In genomic region chr8:107096366-107097036, GRCm38 (mm10) we compare ENCODE assay signal across 8 mouse cellular contexts. TPM values are rescaled to one million over a fixed set of nuclear protein-coding genes. Genes with fewer than 3 reads are reported as not detected.
DNase-seq lines count a peak whose midpoint lies in the region; ATAC-seq and TF ChIP-seq lines count a peak whose summit lies in the region.

Gene Terf2, minus strand, starts transcription at chr8:107096547.

- H3K27me3 ChIP-seq in lung, embryonic 14.5 days (ENCODE audit: insufficient read depth, low read length), result no peaks in the 10 kb centered on the region

- H3K27ac ChIP-seq in lung, embryonic 14.5 days (ENCODE audit: low read depth), result peak within 1 kb of the TSS; percentile 94

- peak within 1 kb of the TSS; percentile 81 for H3K4me3 ChIP-seq in lung, embryonic 14.5 days (ENCODE audit: low read depth, low read length)

- no peaks in the 10 kb centered on the region for H3K9me3 ChIP-seq in lung, embryonic 14.5 days (ENCODE audit: low read depth, low read length)

- 4% methylated on average over 37 of the region's 39 CpGs for WGBS in lung, embryonic 14.5 days

- TF ChIP-seq CTCF in lung, embryonic 14.5 days (IDR thresholded peaks at IDR 0.05; ENCODE audit: low read depth), result no peak

- H3K4me2 ChIP-seq in lung, embryonic 14.5 days, result peak within 1 kb of the TSS; percentile 75

- peak within 1 kb of the TSS; percentile 91 for H3K9ac ChIP-seq in lung, embryonic 14.5 days

- peak; percentile 98 for ATAC-seq in lung, embryonic 14.5 days (ENCODE audit: insufficient read depth)
- peak; percentile 95 for ATAC-seq in neutrophil, adult 5-6 weeks (ENCODE audit: extremely low read depth, insufficient number of reproducible peaks, low FRiP score, poor library complexity, severe bottlenecking)

- peak; percentile 96 for DNase-seq in MN1 (ENCODE audit: low spot score)
- DNase-seq in cerebellum, adult 8-10 months, result peak; percentile 97
- peak; percentile 94 for DNase-seq in forelimb bud, embryonic 11.5 days (ENCODE audit: low read depth, low spot score)
- DNase-seq in heart, postnatal 4 days, result peak; percentile 95
- DNase-seq in layer of hippocampus, adult 8-10 months (ENCODE audit: low spot score in 2 of 2), result peak; percentile 93 to 94
- DNase-seq in lung, embryonic 14.5 days, result peak; percentile 97
- DNase-seq in thymus, adult 18-20 months, result peak; percentile 89 to 90

- peaks cover 3% of the 10 kb centered on the region; the same call in 1 of the 2 replicates for H3K4me1 ChIP-seq in lung, embryonic 14.5 days (ENCODE audit: insufficient read depth)

- peaks cover 29% of the 10 kb centered on the region for H3K36me3 ChIP-seq in lung, embryonic 14.5 days (ENCODE audit: insufficient read depth)

RNA-seq across cellular contexts. Expression of gene Terf2, which starts in this region (rescaled TPM):
- total RNA-seq in heart, postnatal 4 days (2021), result 10 to 100 TPM; 20.2 to 25.1 TPM
- 10 to 100 TPM; 33.5 to 41.3 (median 35.6) TPM for total RNA-seq in layer of hippocampus, adult 8-10 months (2022)
- polyA plus RNA-seq in lung, embryonic 14.5 days (2014; fragmentation: Nextera tagmentation; extraction: Ambion mirVana), result 13.7 and 14.7 TPM in 2 replicates
- total RNA-seq in neutrophil, adult 5-6 weeks (2017), result 27.8 and 30.0 TPM in 2 replicates

Comparison
In these comparisons a context has a peak if more than half of its experiments do, and no peak if none do; other contexts are left out.
1. Peak in every context shown above with its lines: DNase-seq, ATAC-seq, H3K4me3 ChIP-seq and H3K27ac ChIP-seq.